Mouse (Mus musculus): ENCODE measurements at regions not wholly inside any gene's neighbourhood (a gene's known extent, or its start where the extent isn't known, plus 50 kb on each side); places are given as distances from the start of the nearest gene placed in this dataset.

GRCm38 (mm10) chr8:103492914-103493517 lies 608.4 kb upstream of the Cdh5 start:
- Histone ChIP-seq H3K4me1 (ENCODE audit: control insufficient read depth, insufficient read depth, low read length) (no peaks in the 10 kb centered on the region), H3K27me3 (ENCODE audit: control insufficient read depth, insufficient read depth, low read depth, low read length) (no peaks in the 10 kb centered on the region), H3K27ac (ENCODE audit: low read length) (no peak overlapping the region), H3K4me3 (ENCODE audit: low read depth, low read length) (no peak overlapping the region), H3K9me3 (replicated peaks; ENCODE audit: control insufficient read depth, low read length, poor library complexity, severe bottlenecking) (no peaks in the 10 kb centered on the region), H3K9ac (ENCODE audit: low read depth, low read length) (no peak overlapping the region), H3K4me2 (ENCODE audit: low read length) (no peak overlapping the region), H3K36me3 (ENCODE audit: control insufficient read depth, insufficient read depth, low read length) (no peaks in the 10 kb centered on the region)
- WGBS: 87% methylated on average over 7 of the region's 7 CpGs
- no peak for ATAC-seq

GRCm38 (mm10) chr8:103493932-103494493 lies 607.4 kb upstream of the Cdh5 start:
- no peak overlapping the region for H3K9ac ChIP-seq (ENCODE audit: low read depth, low read length)
- no peak overlapping the region for H3K27ac ChIP-seq (ENCODE audit: low read length)
- H3K4me2 ChIP-seq (ENCODE audit: low read length): no peak overlapping the region
- H3K27me3 ChIP-seq (ENCODE audit: control insufficient read depth, insufficient read depth, low read depth, low read length): no peaks in the 10 kb centered on the region
- ATAC-seq: no peak
- no peaks in the 10 kb centered on the region for H3K36me3 ChIP-seq (ENCODE audit: control insufficient read depth, insufficient read depth, low read length)
- no peaks in the 10 kb centered on the region for H3K4me1 ChIP-seq (ENCODE audit: control insufficient read depth, insufficient read depth, low read length)
- no peaks in the 10 kb centered on the region for H3K9me3 ChIP-seq (replicated peaks; ENCODE audit: control insufficient read depth, low read length, poor library complexity, severe bottlenecking)
- WGBS: 94% methylated on average over 4 of the region's 4 CpGs
- H3K4me3 ChIP-seq (ENCODE audit: low read depth, low read length): no peak overlapping the region

- Histone ChIP-seq H3K36me3 (ENCODE audit: control insufficient read depth, insufficient read depth, low read length) (no peaks in the 10 kb centered on the region), H3K9ac (ENCODE audit: low read depth, low read length) (no peak overlapping the region), H3K27me3 (ENCODE audit: control insufficient read depth, insufficient read depth, low read depth, low read length) (no peaks in the 10 kb centered on the region), H3K4me1 (ENCODE audit: control insufficient read depth, insufficient read depth, low read length) (no peaks in the 10 kb centered on the region), H3K9me3 (replicated peaks; ENCODE audit: control insufficient read depth, low read length, poor library complexity, severe bottlenecking) (no peaks in the 10 kb centered on the region), H3K27ac (ENCODE audit: low read length) (no peak overlapping the region), H3K4me3 (ENCODE audit: low read depth, low read length) (no peak overlapping the region), H3K4me2 (ENCODE audit: low read length) (no peak overlapping the region)
- 69% methylated on average over 1 of the region's 1 CpGs for WGBS
- ATAC-seq: no peak
Measured at GRCm38 (mm10) chr8:103494670-103495069, 606.8 kb upstream of the Cdh5 start.

DNA sequence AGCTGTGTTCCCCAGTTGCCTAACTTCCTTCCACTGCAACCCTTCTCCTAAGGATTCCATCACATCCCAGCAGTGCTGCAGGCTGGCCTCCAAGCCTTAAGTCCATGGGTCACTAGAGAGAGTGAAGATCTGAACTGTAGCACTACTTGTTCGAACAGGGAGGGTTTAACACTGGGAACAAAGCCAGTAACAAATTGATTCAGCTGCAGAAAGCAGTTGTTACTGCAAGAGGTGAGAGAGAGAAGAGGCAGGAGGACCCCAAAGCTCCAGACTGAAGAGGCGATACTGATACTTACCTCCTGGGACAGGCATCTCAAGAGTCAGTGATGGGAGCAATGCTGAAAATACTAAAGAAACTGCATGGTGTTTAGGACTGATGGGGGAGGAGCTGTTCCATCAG lies 600.1 kb upstream of the Cdh5 start:
- no peaks in the 10 kb centered on the region for H3K4me1 ChIP-seq (ENCODE audit: control insufficient read depth, insufficient read depth, low read length)
- no peak for ATAC-seq
- H3K9me3 ChIP-seq (replicated peaks; ENCODE audit: control insufficient read depth, low read length, poor library complexity, severe bottlenecking): no peaks in the 10 kb centered on the region
- 77% methylated on average over 2 of the region's 2 CpGs for WGBS
- H3K27me3 ChIP-seq (ENCODE audit: control insufficient read depth, insufficient read depth, low read depth, low read length): no peaks in the 10 kb centered on the region
- no peak overlapping the region for H3K27ac ChIP-seq (ENCODE audit: low read length)
- no peak overlapping the region for H3K4me3 ChIP-seq (ENCODE audit: low read depth, low read length)
- no peak overlapping the region for H3K9ac ChIP-seq (ENCODE audit: low read depth, low read length)
- no peaks in the 10 kb centered on the region for H3K36me3 ChIP-seq (ENCODE audit: control insufficient read depth, insufficient read depth, low read length)
- no peak overlapping the region for H3K4me2 ChIP-seq (ENCODE audit: low read length)

DNA sequence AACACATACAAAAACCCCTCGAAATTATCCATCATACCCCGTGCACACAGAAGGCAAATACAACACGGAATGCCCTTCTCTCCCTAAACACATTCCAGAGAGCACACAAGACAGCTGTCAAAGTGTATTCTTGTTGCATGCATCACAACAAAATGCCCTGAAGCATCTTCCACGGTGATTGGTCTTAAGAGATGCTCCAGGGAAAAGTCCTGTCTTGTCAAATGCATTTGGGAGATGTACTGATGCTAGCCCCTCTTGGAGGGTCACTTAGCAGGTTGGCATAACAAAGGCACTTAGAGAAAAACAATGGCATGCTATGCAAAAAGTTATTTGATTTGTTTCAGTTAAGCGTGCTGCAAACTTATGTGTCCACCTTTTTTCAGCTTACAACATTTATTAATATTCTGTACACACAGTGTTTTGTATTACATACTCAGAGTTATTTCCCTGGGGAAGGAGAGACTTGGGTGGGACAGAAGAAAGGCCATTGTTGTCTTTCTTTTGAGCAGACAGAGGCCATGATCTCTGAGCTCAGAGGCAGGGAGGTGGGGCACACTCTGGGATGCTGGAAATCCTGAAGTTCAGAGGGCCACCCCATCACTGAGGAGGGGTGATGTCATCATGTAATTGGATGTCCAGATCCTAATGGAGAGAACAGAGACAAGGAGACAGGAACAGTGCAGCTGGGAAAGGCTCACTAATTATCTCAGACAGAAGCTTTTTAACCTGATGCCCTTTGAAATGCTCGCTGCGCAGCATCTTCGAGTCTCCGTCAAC lies 598.2 kb upstream of the Cdh5 start:
- no peak overlapping the region for H3K9ac ChIP-seq (ENCODE audit: low read depth, low read length)
- no peaks in the 10 kb centered on the region for H3K36me3 ChIP-seq (ENCODE audit: control insufficient read depth, insufficient read depth, low read length)
- H3K4me3 ChIP-seq (ENCODE audit: low read depth, low read length): no peak overlapping the region
- H3K27ac ChIP-seq (ENCODE audit: low read length): no peak overlapping the region
- H3K4me1 ChIP-seq (ENCODE audit: control insufficient read depth, insufficient read depth, low read length): no peaks in the 10 kb centered on the region
- H3K27me3 ChIP-seq (ENCODE audit: control insufficient read depth, insufficient read depth, low read depth, low read length): no peaks in the 10 kb centered on the region
- no peak for ATAC-seq
- H3K4me2 ChIP-seq (ENCODE audit: low read length): no peak overlapping the region
- 60% methylated on average over 9 of the region's 9 CpGs for WGBS
- no peaks in the 10 kb centered on the region for H3K9me3 ChIP-seq (replicated peaks; ENCODE audit: control insufficient read depth, low read length, poor library complexity, severe bottlenecking)

- Histone ChIP-seq H3K9me3 (replicated peaks; ENCODE audit: control insufficient read depth, low read length, poor library complexity, severe bottlenecking) (no peaks in the 10 kb centered on the region), H3K36me3 (ENCODE audit: control insufficient read depth, insufficient read depth, low read length) (no peaks in the 10 kb centered on the region), H3K27ac (ENCODE audit: low read length) (no peak overlapping the region), H3K4me2 (ENCODE audit: low read length) (no peak overlapping the region), H3K27me3 (ENCODE audit: control insufficient read depth, insufficient read depth, low read depth, low read length) (no peaks in the 10 kb centered on the region), H3K9ac (ENCODE audit: low read depth, low read length) (no peak overlapping the region), H3K4me3 (ENCODE audit: low read depth, low read length) (no peak overlapping the region), H3K4me1 (ENCODE audit: control insufficient read depth, insufficient read depth, low read length) (no peaks in the 10 kb centered on the region)
- ATAC-seq: no peak
- 56% methylated on average over 6 of the region's 6 CpGs for WGBS
Measured at GRCm38 (mm10) chr8:103506334-103506733, 595.1 kb upstream of the Cdh5 start.

- Histone ChIP-seq H3K4me3 (ENCODE audit: low read depth, low read length) (no peak overlapping the region), H3K9me3 (replicated peaks; ENCODE audit: control insufficient read depth, low read length, poor library complexity, severe bottlenecking) (no peaks in the 10 kb centered on the region), H3K9ac (ENCODE audit: low read depth, low read length) (no peak overlapping the region), H3K4me2 (ENCODE audit: low read length) (no peak overlapping the region), H3K27ac (ENCODE audit: low read length) (no peak overlapping the region), H3K36me3 (ENCODE audit: control insufficient read depth, insufficient read depth, low read length) (no peaks in the 10 kb centered on the region), H3K4me1 (ENCODE audit: control insufficient read depth, insufficient read depth, low read length) (no peaks in the 10 kb centered on the region), H3K27me3 (ENCODE audit: control insufficient read depth, insufficient read depth, low read depth, low read length) (no peaks in the 10 kb centered on the region)
- ATAC-seq: no peak
- 76% methylated on average over 5 of the region's 5 CpGs for WGBS
Measured at GRCm38 (mm10) chr8:103507068-103507467, 594.4 kb upstream of the Cdh5 start.

DNA sequence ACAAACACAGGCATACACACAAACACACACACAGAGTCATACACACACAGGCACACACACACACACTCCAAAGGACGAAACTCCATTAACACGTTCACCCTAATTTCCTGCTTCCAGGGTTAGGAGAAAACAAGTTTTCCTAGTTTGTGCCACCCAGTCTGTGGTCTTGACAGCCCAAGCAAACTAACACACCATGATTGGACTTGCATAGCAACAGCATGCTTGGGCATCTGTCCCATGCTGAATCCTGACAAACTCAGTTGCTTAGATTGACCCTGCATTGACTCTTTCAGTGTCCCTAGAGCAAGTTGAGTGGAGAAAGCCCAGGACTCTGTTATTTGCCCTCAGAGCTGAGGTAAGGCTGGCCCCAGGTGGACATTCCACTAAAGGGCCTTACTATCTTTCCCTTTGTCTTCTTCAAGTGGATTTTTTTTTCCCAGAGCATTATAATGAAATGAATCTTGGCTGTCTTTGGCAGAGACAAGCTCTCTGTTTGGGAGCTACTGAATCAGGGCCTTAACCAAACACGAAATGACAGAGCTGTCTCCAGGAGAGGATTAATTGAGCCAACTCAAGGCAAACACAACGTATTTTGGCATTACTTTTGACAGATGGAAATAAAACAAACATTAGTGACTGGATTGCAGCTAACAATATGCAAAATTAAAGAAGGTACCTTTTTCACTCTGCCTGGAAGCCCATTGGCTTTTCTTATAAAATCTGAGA lies 581.1 kb upstream of the Cdh5 start:
- ATAC-seq: no peak
- H3K4me2 ChIP-seq (ENCODE audit: low read length): no peak overlapping the region
- no peak overlapping the region for H3K9ac ChIP-seq (ENCODE audit: low read depth, low read length)
- H3K4me1 ChIP-seq (ENCODE audit: control insufficient read depth, insufficient read depth, low read length): no peaks in the 10 kb centered on the region
- WGBS: 69% methylated on average over 4 of the region's 4 CpGs
- H3K27ac ChIP-seq (ENCODE audit: low read length): no peak overlapping the region
- H3K36me3 ChIP-seq (ENCODE audit: control insufficient read depth, insufficient read depth, low read length): no peaks in the 10 kb centered on the region
- no peak overlapping the region for H3K4me3 ChIP-seq (ENCODE audit: low read depth, low read length)
- H3K27me3 ChIP-seq (ENCODE audit: control insufficient read depth, insufficient read depth, low read depth, low read length): no peaks in the 10 kb centered on the region
- no peaks in the 10 kb centered on the region for H3K9me3 ChIP-seq (replicated peaks; ENCODE audit: control insufficient read depth, low read length, poor library complexity, severe bottlenecking)

- no peak overlapping the region for H3K9ac ChIP-seq (ENCODE audit: low read depth, low read length)
- no peak overlapping the region for H3K4me3 ChIP-seq (ENCODE audit: low read depth, low read length)
- H3K9me3 ChIP-seq (replicated peaks; ENCODE audit: control insufficient read depth, low read length, poor library complexity, severe bottlenecking): no peaks in the 10 kb centered on the region
- no peak overlapping the region for H3K4me2 ChIP-seq (ENCODE audit: low read length)
- peaks cover 3% of the 10 kb centered on the region; the same call in 1 of the 2 replicates for H3K4me1 ChIP-seq (ENCODE audit: control insufficient read depth, insufficient read depth, low read length)
- no peak overlapping the region for H3K27ac ChIP-seq (ENCODE audit: low read length)
- no peaks in the 10 kb centered on the region for H3K36me3 ChIP-seq (ENCODE audit: control insufficient read depth, insufficient read depth, low read length)
- ATAC-seq: no peak
- WGBS: 88% methylated on average over 4 of the region's 4 CpGs
- no peaks in the 10 kb centered on the region for H3K27me3 ChIP-seq (ENCODE audit: control insufficient read depth, insufficient read depth, low read depth, low read length)
Measured at GRCm38 (mm10) chr8:103530903-103531302, 570.5 kb upstream of the Cdh5 start.
